Mouse (Mus musculus): ENCODE measurements around the gene Upk3a.

Gene Upk3a

GRCm38 (mm10) chr15:85016951-85017664 is at the start of gene Upk3a:
TSS of gene Upk3a (plus strand) at chr15:85017141.
- DNase-seq (ENCODE audit: low spot score), result no peak

- no peak for DNase-seq (ENCODE audit: low spot score)
Observed at GRCm38 (mm10) chr15:84968534-84968933, 48.4 kb upstream of the Upk3a start.

- DNase-seq (ENCODE audit: low spot score), result no peak
Observed at GRCm38 (mm10) chr15:84972860-84973543, 43.9 kb upstream of the Upk3a start.

DNA sequence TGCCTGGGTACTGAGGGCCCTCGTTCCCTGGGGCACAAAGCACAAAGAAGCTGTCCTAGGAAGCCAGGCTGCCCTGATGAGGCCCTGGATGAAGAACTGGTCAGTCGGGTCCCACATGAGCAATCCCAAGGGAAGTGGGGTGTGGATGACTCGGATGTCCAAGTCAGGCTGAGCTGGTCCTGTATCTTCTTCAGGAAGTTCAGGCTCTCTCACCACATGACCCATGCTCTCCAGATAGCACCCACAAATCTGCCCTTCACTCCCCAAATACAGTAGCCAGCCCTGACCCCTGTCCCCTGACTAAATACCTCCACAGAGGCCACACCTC is 43.4 kb upstream of the Upk3a start:
- no peak for DNase-seq (ENCODE audit: low spot score)

DNA sequence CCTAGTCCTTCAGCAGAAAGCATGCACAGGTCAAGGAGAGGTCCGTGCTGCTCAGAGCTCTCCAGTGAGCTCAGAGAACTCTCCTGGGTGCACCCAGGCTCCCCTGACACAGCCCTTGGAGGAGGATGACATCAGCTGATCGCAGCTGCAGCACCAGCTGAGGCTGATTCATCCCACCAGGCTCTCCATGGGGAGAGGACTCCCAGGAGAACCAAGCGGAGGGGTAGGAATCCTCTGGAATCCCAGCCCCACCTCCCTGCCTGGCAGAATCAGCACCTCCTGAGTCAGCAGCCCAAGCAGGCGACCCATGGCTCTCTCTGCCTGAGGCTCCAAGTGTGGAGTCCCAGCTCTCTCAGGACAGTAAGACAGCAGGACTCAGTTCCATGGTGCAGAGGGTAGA is 41.2 kb upstream of the Upk3a start:
- DNase-seq (ENCODE audit: low spot score), result no peak

DNA sequence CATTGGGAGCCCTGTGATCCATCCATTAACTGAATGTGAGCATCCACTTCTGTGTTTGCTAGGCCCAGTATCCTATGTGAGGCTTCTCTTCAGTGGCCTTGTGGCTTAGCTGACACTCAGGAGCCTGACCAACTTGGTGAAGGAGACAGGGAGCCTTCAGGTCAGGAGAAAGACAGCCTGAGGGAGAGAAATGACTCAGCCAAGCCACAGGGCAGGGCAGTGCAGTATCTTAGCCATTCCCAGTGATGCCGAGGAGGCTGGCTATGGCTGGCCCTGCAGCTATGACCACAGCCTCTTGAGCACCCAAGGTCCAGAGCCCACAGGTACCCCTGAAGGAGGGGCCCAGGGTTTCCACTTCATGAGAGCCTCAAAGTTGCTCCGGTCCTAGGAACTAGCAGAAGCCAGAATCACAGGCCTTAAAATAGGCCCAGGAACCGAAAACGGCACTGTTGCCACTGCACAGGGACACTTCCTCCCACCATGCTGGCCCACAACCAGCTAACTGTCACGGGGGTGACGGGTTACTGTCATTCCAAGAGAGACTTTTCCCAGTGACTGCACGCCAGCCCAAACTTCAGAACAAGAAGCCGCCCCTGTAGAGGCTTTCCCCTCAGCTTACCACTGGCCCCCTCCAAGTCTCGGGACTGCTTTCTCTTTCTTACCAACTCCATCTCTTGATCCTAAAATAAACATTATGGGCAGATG is 35.2 kb upstream of the Upk3a start:
- no peak for DNase-seq (ENCODE audit: low spot score)

- DNase-seq (ENCODE audit: low spot score), result no peak
Observed at GRCm38 (mm10) chr15:84982888-84983287, 34.1 kb upstream of the Upk3a start.

DNA sequence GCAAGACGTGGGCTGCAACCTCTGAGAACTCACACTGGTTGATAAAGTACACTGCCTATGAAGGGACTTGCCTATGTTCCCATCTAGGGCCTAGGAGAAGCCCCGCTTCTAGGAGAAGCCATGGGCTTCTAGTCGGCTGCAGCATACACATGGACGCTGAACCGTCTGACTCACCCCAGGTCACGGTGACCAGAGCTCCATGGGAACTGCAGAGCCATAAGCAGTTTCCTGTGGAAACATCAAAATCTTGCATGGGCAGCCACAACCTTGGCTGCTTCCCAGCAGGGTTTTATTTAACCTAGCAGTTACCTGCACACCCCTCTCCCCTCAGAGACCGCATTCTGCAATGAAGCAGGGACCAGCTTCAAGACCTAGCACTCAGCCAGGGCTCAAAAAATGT is 33.2 kb upstream of the Upk3a start:
- DNase-seq (ENCODE audit: low spot score), result no peak

DNA sequence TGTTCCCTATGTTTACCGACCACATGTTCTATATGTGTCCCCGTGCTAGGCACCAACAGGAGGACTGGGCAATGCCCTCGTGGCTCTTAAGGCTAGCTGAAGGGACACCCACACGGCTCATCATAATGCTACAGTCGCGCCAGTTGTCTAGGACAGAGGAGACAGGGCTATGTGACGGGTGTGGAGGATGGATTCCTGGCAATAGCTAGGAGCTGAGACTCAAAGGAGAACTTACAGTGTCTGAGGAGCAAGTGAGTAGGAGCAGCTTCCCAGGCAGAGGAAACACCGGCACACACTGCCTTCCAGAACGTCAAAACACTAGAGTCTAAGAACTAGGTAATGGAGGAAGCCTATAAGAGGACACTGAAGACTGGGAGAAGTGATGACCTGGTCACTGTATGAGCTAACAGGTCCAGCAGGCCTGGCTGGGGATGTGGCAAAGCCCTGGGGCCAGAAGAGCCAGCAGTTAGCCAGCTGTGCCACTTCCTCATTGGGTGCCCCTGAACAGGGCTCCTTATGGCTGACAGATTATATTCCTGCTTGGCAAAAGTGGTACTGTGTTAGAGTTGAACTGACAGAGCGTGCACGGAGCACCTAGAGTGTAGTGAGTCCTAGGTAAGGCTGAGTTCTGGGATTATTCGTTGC is 31.3 kb upstream of the Upk3a start:
- no peak for DNase-seq (ENCODE audit: low spot score)

DNA sequence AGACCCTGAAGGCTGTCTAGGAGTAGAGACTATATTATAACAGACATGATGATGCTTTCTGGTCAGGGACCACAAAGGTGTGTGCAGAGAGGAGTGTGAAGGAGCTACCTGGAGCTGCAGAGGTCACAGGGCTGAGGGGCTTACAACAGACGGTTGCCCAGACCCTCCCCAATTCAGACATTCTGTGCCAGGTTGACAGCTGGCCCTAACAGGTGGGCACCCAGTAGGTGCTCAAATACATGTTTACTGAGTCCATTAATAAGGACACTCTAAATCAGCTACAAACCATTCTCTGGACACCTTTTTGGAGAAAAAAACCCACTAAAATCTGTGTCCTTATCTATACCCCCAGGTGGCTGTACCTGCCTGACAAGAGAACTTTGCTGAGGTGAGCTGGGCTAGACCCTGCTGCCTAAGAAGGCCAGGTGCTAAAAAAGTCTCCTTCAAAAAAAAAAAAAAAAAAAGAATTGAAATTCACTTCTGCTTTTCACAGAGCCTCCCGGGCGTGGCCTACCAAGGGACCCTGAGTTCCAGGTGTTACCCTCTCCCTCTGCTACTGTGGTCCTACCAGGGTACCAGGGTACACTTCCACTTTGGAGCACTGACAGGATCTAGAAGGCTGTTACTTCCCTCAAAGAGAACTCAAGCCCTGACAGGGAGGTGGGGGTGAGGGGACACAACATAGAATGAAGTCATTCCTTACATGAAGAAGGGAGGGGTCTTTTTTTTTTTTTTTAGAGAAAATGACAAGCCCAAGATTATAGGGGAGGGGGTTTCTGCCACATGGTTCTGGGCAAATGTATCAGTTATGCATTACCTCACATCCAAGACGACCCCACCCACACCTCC is 30.5 kb upstream of the Upk3a start:
- DNase-seq (ENCODE audit: low spot score), result no peak

GRCm38 (mm10) chr15:84987020-84987815 is 29.7 kb upstream of the Upk3a start:
- DNase-seq (ENCODE audit: low spot score), result peak; percentile 32

DNA sequence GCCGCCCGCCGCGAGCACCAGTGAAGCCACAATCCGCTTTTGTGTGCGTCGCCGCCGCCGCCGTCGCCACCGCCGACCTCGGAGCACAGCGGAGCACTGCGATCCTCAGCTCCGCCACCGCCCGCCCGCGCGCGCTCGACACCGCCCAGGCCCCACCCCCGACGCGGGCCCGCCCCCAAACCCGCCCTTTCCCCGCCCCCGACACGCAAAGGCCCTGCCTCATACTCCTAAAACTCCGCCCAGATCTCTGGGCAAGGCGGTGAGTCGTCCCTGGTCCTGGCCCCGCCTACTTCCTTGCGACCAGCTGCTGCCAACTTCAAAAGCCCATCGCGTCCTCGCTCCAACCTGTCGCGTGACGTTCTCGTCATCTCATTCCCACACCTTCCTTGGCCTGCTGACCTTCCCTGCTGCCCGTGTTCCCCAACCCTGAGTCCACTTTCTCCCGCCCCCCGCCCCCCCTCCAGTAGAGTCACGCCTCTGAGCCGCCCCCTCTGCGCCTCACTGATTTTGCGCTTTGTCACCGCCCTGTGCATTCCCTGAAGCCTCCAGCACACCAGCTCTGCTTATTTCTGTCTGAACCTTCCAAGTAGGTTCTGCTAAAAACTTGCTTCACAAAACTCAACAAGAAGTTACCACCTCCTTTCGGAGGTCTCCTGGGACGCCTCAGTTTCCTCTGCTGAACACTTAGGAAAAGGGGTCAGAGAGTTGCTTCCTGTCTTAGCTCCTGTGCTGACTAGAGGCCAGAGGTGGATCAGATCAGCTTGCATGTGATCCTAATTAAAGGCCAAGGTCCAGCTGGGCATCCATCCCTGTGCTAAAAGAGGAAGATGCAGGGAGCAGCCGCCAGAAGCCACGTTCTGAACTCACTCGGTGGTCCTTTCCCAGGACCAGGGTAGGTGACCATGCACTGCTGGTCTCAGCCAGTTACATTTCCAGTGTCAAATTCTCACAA is 28.8 kb upstream of the Upk3a start, which contains the start of gene 5031439G07Rik:
Gene 5031439G07Rik, minus strand, starts transcription at position 678 of the 952 bp plus-strand sequence.
- peak; percentile 77 for DNase-seq (ENCODE audit: low spot score)

DNA sequence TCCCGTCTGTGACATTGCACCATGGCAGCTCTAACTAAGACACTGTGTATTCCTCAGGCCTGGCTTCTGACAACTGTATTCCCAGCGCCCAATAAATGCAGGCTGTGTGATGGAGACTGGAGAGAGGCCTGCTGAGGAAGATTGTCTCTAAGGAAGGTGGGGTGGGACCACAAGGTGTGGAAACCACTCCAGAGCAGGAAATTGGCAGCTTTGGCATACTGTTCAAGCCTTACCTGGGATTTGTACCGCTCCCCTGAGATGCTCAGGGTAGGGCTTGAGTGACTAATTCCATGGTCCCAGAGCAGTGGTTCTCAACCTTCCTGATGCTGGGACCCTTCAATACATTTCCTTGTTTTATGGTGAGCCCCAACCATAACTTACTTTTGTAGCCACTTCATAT is 27.8 kb upstream of the Upk3a start:
- DNase-seq (ENCODE audit: low spot score), result no peak

DNA sequence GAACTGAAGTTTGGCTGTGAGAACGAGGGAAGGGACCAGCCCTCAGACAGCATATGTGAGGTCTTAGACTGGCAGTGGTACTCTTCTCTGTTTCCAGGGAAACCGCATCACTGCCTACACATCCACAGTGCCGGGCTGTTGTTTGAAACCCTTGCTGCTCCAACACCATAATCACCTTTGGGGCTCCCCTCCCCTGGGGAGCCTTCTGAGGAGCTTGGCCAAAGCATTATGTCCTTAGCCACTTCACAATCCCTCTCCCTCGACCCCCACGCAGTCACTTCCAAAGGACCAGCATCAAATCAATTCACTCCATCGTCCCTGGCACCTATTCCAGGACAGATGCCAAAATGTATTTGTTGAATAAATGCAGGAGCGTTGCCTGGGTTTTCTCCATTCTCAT is 27.2 kb upstream of the Upk3a start:
- DNase-seq (ENCODE audit: low spot score), result no peak

DNA sequence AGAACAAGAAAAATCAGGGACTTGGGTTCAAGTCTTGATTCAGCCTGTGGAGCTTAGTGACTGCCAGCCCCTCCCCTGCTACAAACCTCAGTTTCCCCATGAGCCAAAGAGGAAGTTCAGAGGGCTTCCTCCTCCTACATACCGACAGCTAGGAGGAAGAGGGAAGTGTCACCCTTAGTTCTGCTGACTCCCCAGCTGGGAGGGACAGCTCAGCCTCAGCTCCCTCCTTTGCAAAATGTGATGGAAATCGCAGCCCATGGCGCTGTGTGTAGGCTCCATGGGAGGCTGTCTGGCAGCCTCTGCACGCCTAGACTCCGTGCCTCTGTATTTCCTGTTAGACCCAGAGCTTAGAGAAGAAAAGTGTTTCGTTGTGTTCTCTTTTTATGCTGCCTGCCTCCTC is 22.4 kb upstream of the Upk3a start:
- no peak for DNase-seq (ENCODE audit: low spot score)

- no peak for DNase-seq (ENCODE audit: low spot score)
Observed at GRCm38 (mm10) chr15:84995041-84995440, 21.9 kb upstream of the Upk3a start.

GRCm38 (mm10) chr15:84995967-84996366 is 21.0 kb upstream of the Upk3a start:
- DNase-seq (ENCODE audit: low spot score), result peak; percentile 66

- DNase-seq (ENCODE audit: low spot score), result no peak
Observed at GRCm38 (mm10) chr15:84997768-84998454, 19.0 kb upstream of the Upk3a start.

GRCm38 (mm10) chr15:84999911-85000310 is 17.0 kb upstream of the Upk3a start:
- DNase-seq (ENCODE audit: low spot score), result no peak

All from ovary, postnatal 14 days (tissue).